Mouse (Mus musculus) C2C12 (cell line): Measurements from ENCODE around the gene Dgkd.

ENCODE experiments used
- CTCF ChIP-seq: IDR thresholded peaks from one replicate; pipeline ENCODE4 v1.5.1; 2011; ENCODE audit not compliant: control insufficient read depth, insufficient read depth, insufficient read length
- FOSL1 ChIP-seq: IDR thresholded peaks from one replicate; pipeline ENCODE4 v1.8.0; 2011; ENCODE audit warnings: mild to moderate bottlenecking, low read length; ENCODE audit not compliant: poor library complexity, insufficient read depth, severe bottlenecking

DNA sequence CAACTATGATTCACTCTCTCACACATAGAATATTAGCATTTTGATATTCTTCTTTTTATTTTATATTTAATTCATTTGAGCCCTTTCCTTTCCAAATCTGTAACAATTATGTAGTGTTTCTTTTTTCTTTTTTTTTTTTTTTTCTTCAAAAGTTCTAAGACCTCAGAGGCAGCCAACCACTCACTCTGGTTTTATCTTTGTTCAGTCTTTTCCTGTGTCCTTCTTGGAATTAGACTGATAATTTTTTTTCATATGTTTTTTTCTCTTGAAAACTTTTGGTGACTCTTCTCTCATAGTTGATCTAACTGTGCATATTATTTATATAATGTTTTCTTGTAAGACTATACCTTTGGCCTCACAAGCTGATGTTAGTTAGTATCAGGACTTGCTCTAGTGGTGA is 29.5 kb downstream of the Dgkd start:
- no peak for TF ChIP-seq CTCF
- no peak for TF ChIP-seq FOSL1
